Comparison of ENCODE assay signal across 14 mouse cellular contexts in the genomic region with DNA sequence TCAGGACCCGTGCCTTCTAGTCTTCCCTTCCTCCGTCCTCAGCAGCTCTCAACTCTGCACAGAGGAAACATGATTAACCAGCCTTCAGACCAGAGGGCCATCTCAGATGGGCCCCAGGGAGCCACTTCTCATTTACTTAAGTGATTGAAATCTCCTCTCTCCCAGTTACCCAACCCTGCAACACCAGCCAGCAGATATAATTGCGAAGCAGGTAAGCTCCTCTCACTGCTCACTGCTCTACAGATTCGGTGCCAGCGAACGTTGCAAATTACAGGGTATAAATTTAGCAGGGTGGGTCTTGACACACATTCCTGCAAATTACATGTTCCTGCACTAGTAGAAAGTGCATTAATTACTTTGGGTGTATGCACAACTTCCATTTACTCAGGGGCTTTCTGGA. TPM values are rescaled to one million over a fixed set of nuclear protein-coding genes. Genes with fewer than 3 reads are reported as not detected.
DNase-seq lines count a peak whose midpoint lies in the region; ATAC-seq and TF ChIP-seq lines count a peak whose summit lies in the region.
"Had no signal": no experiment of that assay in that cellular context is flagged by ENCODE, and none has a peak within 500 bp of the region (broad histone marks: within the 10 kb centered on the region; RNA-seq: fewer than 3 reads in every experiment).

No protein-coding gene starts in this region.

- H3K9me3 ChIP-seq in hindbrain, embryonic 15.5 days = no peaks in the 10 kb centered on the region
- H3K9me3 ChIP-seq in hindbrain, embryonic 16.5 days (ENCODE audit: control insufficient read depth, low read length) = no peaks in the 10 kb centered on the region
- H3K9me3 ChIP-seq in ES-E14 (ENCODE audit: control insufficient read depth, insufficient read depth, low read depth, low read length) = no peaks in the 10 kb centered on the region
- no peaks in the 10 kb centered on the region for H3K9me3 ChIP-seq in limb, embryonic 14.5 days (ENCODE audit: control insufficient read depth, low read length)
- H3K9me3 ChIP-seq in intestine, postnatal 0 days (ENCODE audit: control insufficient read depth) = no peaks in the 10 kb centered on the region
- H3K9me3 ChIP-seq: heart, embryonic 15.5 days; intestine, embryonic 15.5 days; liver, embryonic 15.5 days had no signal

- no peak overlapping the region for H3K4me3 ChIP-seq in hindbrain, embryonic 15.5 days
- H3K4me3 ChIP-seq in hindbrain, embryonic 16.5 days (ENCODE audit: low read length) = no peak overlapping the region
- no peak overlapping the region for H3K4me3 ChIP-seq in ES-E14 (ENCODE audit: insufficient read depth in 1 of 2, low read depth in 1 of 2, low read length in 2 of 2, poor library complexity in 1 of 2, severe bottlenecking in 1 of 2)
- no peak overlapping the region for H3K4me3 ChIP-seq in limb, embryonic 14.5 days (replicated peaks; ENCODE audit: low read length)
- no peak overlapping the region for H3K4me3 ChIP-seq in intestine, postnatal 0 days (ENCODE audit: low read depth, low read length)
- H3K4me3 ChIP-seq: heart, embryonic 15.5 days; intestine, embryonic 15.5 days; liver, embryonic 15.5 days had no signal

- no peak for TF ChIP-seq POLR2A in brain, embryonic 14.5 days (IDR thresholded peaks at IDR 0.05; ENCODE audit: borderline replicate concordance, extremely low read depth, insufficient read depth, insufficient read length, poor library complexity, severe bottlenecking)
- TF ChIP-seq POLR2A in limb, embryonic 14.5 days (IDR thresholded peaks at IDR 0.05; ENCODE audit: borderline replicate concordance, extremely low read depth, insufficient read depth, insufficient read length) = no peak

- no peaks in the 10 kb centered on the region for H3K36me3 ChIP-seq in hindbrain, embryonic 15.5 days
- H3K36me3 ChIP-seq in hindbrain, embryonic 16.5 days (ENCODE audit: control insufficient read depth, insufficient read depth, low read length) = no peaks in the 10 kb centered on the region
- H3K36me3 ChIP-seq in ES-E14 (ENCODE audit: control insufficient read depth, insufficient read depth, low read length, poor library complexity, severe bottlenecking) = peaks cover 2% of the 10 kb centered on the region; the same call in 1 of the 2 replicates
- H3K36me3 ChIP-seq in limb, embryonic 14.5 days (ENCODE audit: control insufficient read depth, insufficient read depth, low read length) = no peaks in the 10 kb centered on the region
- H3K36me3 ChIP-seq in intestine, postnatal 0 days (ENCODE audit: control insufficient read depth, insufficient read depth) = no peaks in the 10 kb centered on the region
- H3K36me3 ChIP-seq: heart, embryonic 15.5 days; intestine, embryonic 15.5 days; liver, embryonic 15.5 days had no signal

- H3K27me3 ChIP-seq in hindbrain, embryonic 15.5 days = no peaks in the 10 kb centered on the region
- no peaks in the 10 kb centered on the region for H3K27me3 ChIP-seq in hindbrain, embryonic 16.5 days (replicated peaks; ENCODE audit: control insufficient read depth, insufficient read depth, low read length)
- no peaks in the 10 kb centered on the region for H3K27me3 ChIP-seq in limb, embryonic 14.5 days (ENCODE audit: control insufficient read depth, insufficient read depth, low read length)
- H3K27me3 ChIP-seq in intestine, postnatal 0 days (replicated peaks; ENCODE audit: control insufficient read depth, insufficient read depth, low read length) = no peaks in the 10 kb centered on the region
- H3K27me3 ChIP-seq: CH12.LX; heart, embryonic 15.5 days; intestine, embryonic 15.5 days; liver, embryonic 15.5 days had no signal

- H3K27ac ChIP-seq in hindbrain, embryonic 15.5 days (replicated peaks) = peak overlapping the region; percentile 15; the same call in 1 of the 2 replicates
- no peak overlapping the region for H3K27ac ChIP-seq in hindbrain, embryonic 16.5 days (ENCODE audit: low read depth, low read length)
- no peak overlapping the region for H3K27ac ChIP-seq in ES-E14 (ENCODE audit: insufficient read depth, low read depth, low read length, poor library complexity, severe bottlenecking)
- peak overlapping the region; percentile 21; the same call in 1 of the 2 replicates for H3K27ac ChIP-seq in limb, embryonic 14.5 days (replicated peaks; ENCODE audit: low read depth, low read length)
- H3K27ac ChIP-seq in intestine, postnatal 0 days (ENCODE audit: low read depth, low read length) = no peak overlapping the region
- H3K27ac ChIP-seq: heart, embryonic 15.5 days; intestine, embryonic 15.5 days; liver, embryonic 15.5 days had no signal

- no peak overlapping the region; the same call in 1 of the 2 replicates for H3K9ac ChIP-seq in hindbrain, embryonic 15.5 days
- no peak overlapping the region for H3K9ac ChIP-seq in hindbrain, embryonic 16.5 days (ENCODE audit: low read depth, low read length)
- H3K9ac ChIP-seq in ES-E14 (ENCODE audit: insufficient read depth, low read depth, low read length, poor library complexity, severe bottlenecking) = peak overlapping the region; percentile 20; the same call in 1 of the 2 replicates
- H3K9ac ChIP-seq in limb, embryonic 14.5 days (ENCODE audit: low read depth, low read length, severe bottlenecking) = no peak overlapping the region
- H3K9ac ChIP-seq in intestine, postnatal 0 days (ENCODE audit: low read depth, low read length) = no peak overlapping the region
- H3K9ac ChIP-seq: heart, embryonic 15.5 days; intestine, embryonic 15.5 days; liver, embryonic 15.5 days had no signal

- in situ Hi-C loops in ES-E14 (cut with MboI; ENCODE audit: low sequenced_read_pairs in 2 of 2, unreplicated experiment in 2 of 2) = no loop called here

- no peak for DNase-seq in ES-E14 (ENCODE audit: low read depth, low spot score)
- peak; percentile 53 for DNase-seq in brain, embryonic 14.5 days (ENCODE audit: low read depth)
- DNase-seq in limb, embryonic 14.5 days (ENCODE audit: low spot score) = no peak
- DNase-seq in adrenal gland, adult (ENCODE audit: inconsistent age in 2 of 2, low spot score in 1 of 2) = no peak
- DNase-seq: adrenal gland, adult 8-10 months; gastrocnemius, postnatal 14 days; lung, postnatal 4 days had no signal

- H3K4me1 ChIP-seq in hindbrain, embryonic 15.5 days (replicated peaks) = peaks cover 68% of the 10 kb centered on the region
- H3K4me1 ChIP-seq in hindbrain, embryonic 16.5 days (ENCODE audit: control insufficient read depth, insufficient read depth, low read depth, low read length) = peaks cover 36% of the 10 kb centered on the region
- H3K4me1 ChIP-seq in ES-E14 (ENCODE audit: control insufficient read depth in 2 of 2, insufficient read depth in 2 of 2, low read length in 2 of 2, poor library complexity in 1 of 2) = peaks cover 12 to 30% of the 10 kb centered on the region in 2 experiments
- peaks cover 77% of the 10 kb centered on the region for H3K4me1 ChIP-seq in limb, embryonic 14.5 days (ENCODE audit: control insufficient read depth, insufficient read depth, low read length)
- peaks cover 12% of the 10 kb centered on the region for H3K4me1 ChIP-seq in intestine, postnatal 0 days (replicated peaks; ENCODE audit: control insufficient read depth, insufficient read depth, low read length)

- no peak for TF ChIP-seq CTCF in brain, embryonic 14.5 days (IDR thresholded peaks at IDR 0.05; ENCODE audit: borderline replicate concordance, extremely low read depth, insufficient read depth, insufficient read length)
- TF ChIP-seq CTCF in intestine, postnatal 0 days (IDR thresholded peaks at IDR 0.05; ENCODE audit: low read depth) = no peak

- ATAC-seq in hindbrain, embryonic 15.5 days (ENCODE audit: low FRiP score, low read depth) = no peak
- no peak for ATAC-seq in hindbrain, embryonic 16.5 days
- ATAC-seq in limb, embryonic 14.5 days (ENCODE audit: low FRiP score, low read depth) = no peak
- no peak for ATAC-seq in intestine, postnatal 0 days
- ATAC-seq: intestine, embryonic 15.5 days had no signal

- 38% methylated on average over 6 of the region's 6 CpGs for WGBS in hindbrain, embryonic 15.5 days
- WGBS in hindbrain, embryonic 16.5 days = 36% methylated on average over 6 of the region's 6 CpGs
- 23% methylated on average over 6 of the region's 6 CpGs for WGBS in limb, embryonic 14.5 days
- WGBS in intestine, postnatal 0 days = 37% methylated on average over 6 of the region's 6 CpGs

- no peak overlapping the region for H3K4me2 ChIP-seq in hindbrain, embryonic 15.5 days
- H3K4me2 ChIP-seq in hindbrain, embryonic 16.5 days (ENCODE audit: low read length) = no peak overlapping the region
- peak overlapping the region; percentile 18; the same call in 1 of the 2 replicates for H3K4me2 ChIP-seq in limb, embryonic 14.5 days (replicated peaks; ENCODE audit: low read depth, low read length, severe bottlenecking)
- H3K4me2 ChIP-seq in intestine, postnatal 0 days (replicated peaks; ENCODE audit: low read depth) = no peak overlapping the region
- H3K4me2 ChIP-seq: heart, embryonic 15.5 days; intestine, embryonic 15.5 days; liver, embryonic 15.5 days had no signal

TF ChIP-seq in ES-E14, 5 proteins besides CTCF, POLR2A, EP300 and RAD21:
- TF ChIP-seq ZC3H11A (IDR thresholded peaks at IDR 0.05; ENCODE audit: borderline replicate concordance, low read depth, low read length) = no peak
- TF ChIP-seq MAFK (IDR thresholded peaks at IDR 0.05; ENCODE audit: insufficient read depth, low read depth, low read length) = no peak
- no peak for TF ChIP-seq ZNF384 (IDR thresholded peaks at IDR 0.05; ENCODE audit: low read depth, low read length)
- no peak for TF ChIP-seq CHD2 (IDR thresholded peaks at IDR 0.05; ENCODE audit: low read depth, low read length)
TF ChIP-seq in ES-E14: peak in this region for 0.

RNA-seq across cellular contexts. Expression of a gene that starts 48.3 kb away (rescaled TPM):
- polyA plus RNA-seq in hindbrain, embryonic 15.5 days (2015; fragmentation: Nextera tagmentation; extraction: Ambion mirVana) = 28.8 and 29.6 TPM in 2 replicates
- 24.6 and 30.3 TPM in 2 replicates for polyA plus RNA-seq in hindbrain, embryonic 16.5 days (2015; fragmentation: Nextera tagmentation; extraction: Ambion mirVana)
- total RNA-seq in ES-E14 (2012; rRNA removed) = 27.1 and 39.9 TPM in 2 replicates
- 16.6 and 26.2 TPM in 2 replicates for polyA plus RNA-seq in brain, embryonic 14.5 days (2012; rRNA removed)
- polyA plus RNA-seq in limb, embryonic 14.5 days (2012; rRNA removed) = 45.1 and 53.4 TPM in 2 replicates
- 49.7 and 58.0 TPM in 2 replicates for polyA plus RNA-seq in limb, embryonic 14.5 days (2014; fragmentation: Nextera tagmentation; extraction: Ambion mirVana)
- 4.3 and 4.5 TPM in 2 replicates for polyA plus RNA-seq in intestine, postnatal 0 days (2015; fragmentation: Nextera tagmentation; extraction: Ambion mirVana)

Comparison
In these comparisons a context has a peak if more than half of its experiments do, and no peak if none do; other contexts are left out.
1. H3K27ac ChIP-seq: peak in hindbrain, embryonic 15.5 days (single experiment) and limb, embryonic 14.5 days (single experiment); none in hindbrain, embryonic 16.5 days (single experiment), ES-E14 (single experiment) and intestine, postnatal 0 days (single experiment).